8 mouse cellular contexts compared by ENCODE assay signal in genomic region chr5:117414611-117415010, GRCm38 (mm10). TPM values are rescaled to one million over a fixed set of nuclear protein-coding genes. Genes with fewer than 3 reads are reported as not detected.
DNase-seq lines count a peak whose midpoint lies in the region; ATAC-seq and TF ChIP-seq lines count a peak whose summit lies in the region.

No protein-coding gene starts in this region.

- H3K4me2 ChIP-seq in kidney, embryonic 15.5 days = peak overlapping the region; percentile 92
- peak overlapping the region; percentile 83 for H3K4me2 ChIP-seq in midbrain, embryonic 12.5 days (replicated peaks)

- H3K9me3 ChIP-seq in kidney, embryonic 15.5 days (replicated peaks) = no peaks in the 10 kb centered on the region
- H3K9me3 ChIP-seq in hindbrain, embryonic 10.5 days = no peaks in the 10 kb centered on the region
- H3K9me3 ChIP-seq in midbrain, embryonic 12.5 days = no peaks in the 10 kb centered on the region

- H3K27ac ChIP-seq in kidney, embryonic 15.5 days = no peak overlapping the region
- no peak overlapping the region for H3K27ac ChIP-seq in kidney, adult 2 months (ENCODE audit: insufficient read depth, low read depth, low read length)
- peak overlapping the region; percentile 92 for H3K27ac ChIP-seq in hindbrain, embryonic 10.5 days
- peak overlapping the region; percentile 96 for H3K27ac ChIP-seq in midbrain, embryonic 12.5 days (replicated peaks)

- no peaks in the 10 kb centered on the region for H3K36me3 ChIP-seq in kidney, embryonic 15.5 days
- H3K36me3 ChIP-seq in kidney, adult 2 months (ENCODE audit: control insufficient read depth, insufficient read depth, low read length) = no peaks in the 10 kb centered on the region
- H3K36me3 ChIP-seq in hindbrain, embryonic 10.5 days = no peaks in the 10 kb centered on the region
- no peaks in the 10 kb centered on the region for H3K36me3 ChIP-seq in midbrain, embryonic 12.5 days

- H3K4me3 ChIP-seq in kidney, embryonic 15.5 days (replicated peaks) = peak overlapping the region; percentile 69
- H3K4me3 ChIP-seq in kidney, adult 2 months (ENCODE audit: insufficient read depth, low read depth, low read length) = no peak overlapping the region
- peak overlapping the region; percentile 87 for H3K4me3 ChIP-seq in hindbrain, embryonic 10.5 days
- H3K4me3 ChIP-seq in midbrain, embryonic 12.5 days = peak overlapping the region; percentile 71

- 4% methylated on average over 10 of the region's 10 CpGs for WGBS in kidney, embryonic 15.5 days
- 5% methylated on average over 10 of the region's 10 CpGs for WGBS in kidney, adult 2 months
- WGBS in hindbrain, embryonic 10.5 days = 1% methylated on average over 10 of the region's 10 CpGs
- 2% methylated on average over 10 of the region's 10 CpGs for WGBS in midbrain, embryonic 12.5 days

- H3K4me1 ChIP-seq in kidney, embryonic 15.5 days = peaks cover 19% of the 10 kb centered on the region
- no peaks in the 10 kb centered on the region for H3K4me1 ChIP-seq in kidney, adult 2 months (ENCODE audit: control insufficient read depth, insufficient read depth, low read length)
- peaks cover 23% of the 10 kb centered on the region for H3K4me1 ChIP-seq in hindbrain, embryonic 10.5 days (replicated peaks)
- peaks cover 21% of the 10 kb centered on the region for H3K4me1 ChIP-seq in midbrain, embryonic 12.5 days

- DNase-seq in kidney, adult 2 months = no peak
- peak; percentile 34 for DNase-seq in cerebellum, adult 8-10 months
- DNase-seq in hindbrain, embryonic 10.5 days (ENCODE audit: low spot score) = no peak
- no peak for DNase-seq in heart, adult 8-10 months (ENCODE audit: low spot score)

- peak overlapping the region; percentile 49; the same call in 1 of the 2 replicates for H3K9ac ChIP-seq in kidney, embryonic 15.5 days
- H3K9ac ChIP-seq in midbrain, embryonic 12.5 days (replicated peaks) = peak overlapping the region; percentile 73

- ATAC-seq in kidney, embryonic 15.5 days (replicated peaks; ENCODE audit: low FRiP score) = no peak
- ATAC-seq in midbrain, embryonic 12.5 days (ENCODE audit: low FRiP score, low read depth) = peak; percentile 10; the same call in 1 of the 2 replicates
- ATAC-seq in CD4-positive, CD25-positive, alpha-beta regulatory T cell, adult 4 months = no peak
- no peak for ATAC-seq in inflammation-experienced regulatory T-cells, adult 6 months

- TF ChIP-seq POLR2A in kidney, adult 2 months (IDR thresholded peaks at IDR 0.05; ENCODE audit: low read depth, low read length) = no peak

- peaks cover 59% of the 10 kb centered on the region for H3K27me3 ChIP-seq in kidney, embryonic 15.5 days
- H3K27me3 ChIP-seq in kidney, adult 2 months (replicated peaks; ENCODE audit: control insufficient read depth, insufficient read depth, low read length) = no peaks in the 10 kb centered on the region
- peaks cover 72% of the 10 kb centered on the region for H3K27me3 ChIP-seq in hindbrain, embryonic 10.5 days (ENCODE audit: insufficient read depth, poor library complexity, severe bottlenecking)
- peaks cover 44% of the 10 kb centered on the region for H3K27me3 ChIP-seq in midbrain, embryonic 12.5 days

- no peak for TF ChIP-seq CTCF in kidney, adult 2 months (conservative IDR thresholded peaks at IDR 0.05; ENCODE audit: insufficient read depth, insufficient read length, low read depth, low read length)

RNA-seq across cellular contexts. Expression of gene Ksr2, which starts 0.8 kb away (rescaled TPM):
- polyA plus RNA-seq in kidney, embryonic 15.5 days (2015; fragmentation: Nextera tagmentation; extraction: Ambion mirVana) = 0.67 and 0.73 TPM in 2 replicates
- 1.6 and 1.9 TPM in 2 replicates for polyA plus RNA-seq in kidney, adult 2 months (2012; rRNA removed)
- polyA plus RNA-seq in hindbrain, embryonic 10.5 days (2016; fragmentation: Nextera tagmentation; extraction: Ambion mirVana) = 0.92 and 2.1 TPM in 2 replicates
- polyA plus RNA-seq in midbrain, embryonic 12.5 days (2016; fragmentation: Nextera tagmentation; extraction: Ambion mirVana) = 2.6 and 3.9 TPM in 2 replicates
- polyA plus RNA-seq in CD4-positive, CD25-positive, alpha-beta regulatory T cell, adult 4 months (2017; shearing (Covaris generic)) = under 1 TPM; 0.79 to 0.99 TPM
- under 1 TPM; 0.09 to 0.60 (median 0.36) TPM for polyA plus RNA-seq in inflammation-experienced regulatory T-cells, adult 6 months (2017; shearing (Covaris generic))
- under 1 TPM; 0.03 to 0.11 (median 0.06) TPM for total RNA-seq in heart, adult 8-10 months (2022)

RNA-seq across cellular contexts. Expression of gene Rfc5, which starts 25.8 kb away (rescaled TPM):
- polyA plus RNA-seq in kidney, embryonic 15.5 days (2015; fragmentation: Nextera tagmentation; extraction: Ambion mirVana) = 110 and 128 TPM in 2 replicates
- polyA plus RNA-seq in kidney, adult 2 months (2012; rRNA removed) = 12.9 and 13.0 TPM in 2 replicates
- 109 and 135 TPM in 2 replicates for polyA plus RNA-seq in hindbrain, embryonic 10.5 days (2016; fragmentation: Nextera tagmentation; extraction: Ambion mirVana)
- polyA plus RNA-seq in midbrain, embryonic 12.5 days (2016; fragmentation: Nextera tagmentation; extraction: Ambion mirVana) = 72.9 and 79.5 TPM in 2 replicates
- polyA plus RNA-seq in CD4-positive, CD25-positive, alpha-beta regulatory T cell, adult 4 months (2017; shearing (Covaris generic)) = 10 to 100 TPM; 20.4 to 22.9 TPM
- 10 to 100 TPM; 18.9 to 65.6 (median 26.8) TPM for polyA plus RNA-seq in inflammation-experienced regulatory T-cells, adult 6 months (2017; shearing (Covaris generic))
- 1 to 10 TPM; 1.5 to 2.9 (median 2.1) TPM for total RNA-seq in heart, adult 8-10 months (2022)

RNA-seq across cellular contexts. Expression of gene Wsb2, which starts 57.5 kb away (rescaled TPM):
- 67.7 and 69.5 TPM in 2 replicates for polyA plus RNA-seq in kidney, embryonic 15.5 days (2015; fragmentation: Nextera tagmentation; extraction: Ambion mirVana)
- polyA plus RNA-seq in kidney, adult 2 months (2012; rRNA removed) = 205 and 234 TPM in 2 replicates
- 56.9 and 86.8 TPM in 2 replicates for polyA plus RNA-seq in hindbrain, embryonic 10.5 days (2016; fragmentation: Nextera tagmentation; extraction: Ambion mirVana)
- polyA plus RNA-seq in midbrain, embryonic 12.5 days (2016; fragmentation: Nextera tagmentation; extraction: Ambion mirVana) = 113 and 114 TPM in 2 replicates
- 10 to 100 TPM in 1 of 2 experiments, 1 to 10 TPM in 1; 8.2 to 16.3 TPM for polyA plus RNA-seq in CD4-positive, CD25-positive, alpha-beta regulatory T cell, adult 4 months (2017; shearing (Covaris generic))
- polyA plus RNA-seq in inflammation-experienced regulatory T-cells, adult 6 months (2017; shearing (Covaris generic)) = 10 to 100 TPM in 2 of 3 experiments, 1 to 10 TPM in 1; 9.8 to 11.3 (median 11.1) TPM
- total RNA-seq in heart, adult 8-10 months (2022) = 100 to 1,000 TPM in 3 of 4 experiments, 10 to 100 TPM in 1; 87.1 to 122 (median 111) TPM

Comparison
In these comparisons a context has a peak if more than half of its experiments do, and no peak if none do; other contexts are left out.
1. H3K27ac ChIP-seq: peak in hindbrain, embryonic 10.5 days (single experiment) and midbrain, embryonic 12.5 days (single experiment); none in kidney, embryonic 15.5 days (single experiment) and kidney, adult 2 months (single experiment).